Mouse (Mus musculus) layer of hippocampus, postnatal 36 days (tissue): ENCODE measurements around the gene Knstrn. TPM values are rescaled to one million over a fixed set of nuclear protein-coding genes. Genes with fewer than 3 reads are reported as not detected.

Experiments
- DNase-seq, 2 experiments: peaks; one replicate each; pipeline ENCODE4 v3.0.0; 2022
- total RNA-seq, 2 experiments: library from RNA; stranded (reverse); gene quantifications; 2 replicates each; pipeline ENCODE4 v1.2.3; 2021

Knstrn gene
- total RNA-seq, 2 experiments from 2014 or later = 1.5 to 2.2 TPM

- peak; percentile 50 to 57 for DNase-seq
These were observed 23.0 kb upstream of the Knstrn start for GRCm38 (mm10) chr2:118790551-118791525.

- DNase-seq = no peak
These were observed 22.1 kb upstream of the Knstrn start for GRCm38 (mm10) chr2:118791591-118792258.

- no peak for DNase-seq
These were observed 21.6 kb upstream of the Knstrn start for GRCm38 (mm10) chr2:118792259-118792613.

- no peak for DNase-seq
These were observed 20.2 kb upstream of the Knstrn start for GRCm38 (mm10) chr2:118793636-118794035.

- no peak for DNase-seq
These were observed 11.2 kb upstream of the Knstrn start for GRCm38 (mm10) chr2:118802542-118803118.

- DNase-seq = no peak
These were observed 9.3 kb upstream of the Knstrn start for GRCm38 (mm10) chr2:118804474-118804873.

GRCm38 (mm10) chr2:118805137-118805536, 8.7 kb upstream of the Knstrn start:
- DNase-seq = no peak

- DNase-seq = no peak
These were observed 8.0 kb upstream of the Knstrn start for GRCm38 (mm10) chr2:118805756-118806155.

- no peak for DNase-seq
These were observed 6.9 kb upstream of the Knstrn start for GRCm38 (mm10) chr2:118806860-118807259.

GRCm38 (mm10) chr2:118810861-118811260, 2.9 kb upstream of the Knstrn start:
- DNase-seq = no peak

GRCm38 (mm10) chr2:118812724-118813123, 1.1 kb upstream of the Knstrn start:
- no peak for DNase-seq

- DNase-seq = no peak
These were observed 9.0 kb downstream of the Knstrn start for GRCm38 (mm10) chr2:118822800-118823199.

- DNase-seq = no peak
These were observed 10.6 kb downstream of the Knstrn start for GRCm38 (mm10) chr2:118824396-118824795.

- no peak for DNase-seq
These were observed 15.3 kb downstream of the Knstrn start for GRCm38 (mm10) chr2:118829096-118829495.

GRCm38 (mm10) chr2:118834061-118834460, 20.3 kb downstream of the Knstrn start:
- no peak for DNase-seq

- no peak for DNase-seq
These were observed 21.3 kb downstream of the Knstrn start for GRCm38 (mm10) chr2:118835115-118835514.

- no peak for DNase-seq
These were observed 24.5 kb downstream of the Knstrn start for GRCm38 (mm10) chr2:118838330-118838729.

- no peak for DNase-seq
These were observed 27.4 kb downstream of the Knstrn start for GRCm38 (mm10) chr2:118841186-118841585.

- no peak for DNase-seq
These were observed 28.0 kb downstream of the Knstrn start for GRCm38 (mm10) chr2:118841774-118842173.

- no peak for DNase-seq
These were observed 30.6 kb downstream of the Knstrn start for GRCm38 (mm10) chr2:118844427-118844826.

GRCm38 (mm10) chr2:118846246-118846645, 32.4 kb downstream of the Knstrn start:
- DNase-seq = no peak

- no peak for DNase-seq
These were observed 38.0 kb downstream of the Knstrn start for GRCm38 (mm10) chr2:118851756-118852155.
